Mouse (Mus musculus) left cerebral cortex, adult 2 months (tissue): ENCODE results near the gene Bco2. TPM values are rescaled to one million over a fixed set of nuclear protein-coding genes. Genes with fewer than 3 reads are reported as not detected.

Experiments
- DNase-seq, 2 experiments: peaks; one replicate each; pipeline ENCODE4 v3.0.0; 2021 to 2022; ENCODE audit warnings: low spot score in 2 of 2, mixed read lengths in 1 of 2; ENCODE audit errors: extremely low spot score in 1 of 2
- H3K27ac ChIP-seq: fragments of 200-600 bp; 2 replicates; pipeline ENCODE4 v1.8.1; 2022
- H3K4me3 ChIP-seq: fragments of 200-600 bp; 2 replicates; pipeline ENCODE4 v1.8.1; 2022
- CTCF ChIP-seq: fragments of 200-600 bp; IDR thresholded peaks from 2 replicates; pipeline ENCODE4 v1.8.1; 2022; ENCODE audit warnings: antibody characterized with exemption, mild to moderate bottlenecking, moderate library complexity
- intact Hi-C: fragments of 180-260 bp; cut with DNase I; formaldehyde crosslinking; loops from one replicate; pipeline ENCODE4 v1.15.1; 2025
- total RNA-seq, 2 experiments: library from RNA; stranded (reverse); gene quantifications; 2 replicates each; pipeline ENCODE4 v1.2.3; 2021

Gene Bco2
- total RNA-seq, 2 experiments from 2014 or later, result 3.0 to 3.6 TPM

DNA sequence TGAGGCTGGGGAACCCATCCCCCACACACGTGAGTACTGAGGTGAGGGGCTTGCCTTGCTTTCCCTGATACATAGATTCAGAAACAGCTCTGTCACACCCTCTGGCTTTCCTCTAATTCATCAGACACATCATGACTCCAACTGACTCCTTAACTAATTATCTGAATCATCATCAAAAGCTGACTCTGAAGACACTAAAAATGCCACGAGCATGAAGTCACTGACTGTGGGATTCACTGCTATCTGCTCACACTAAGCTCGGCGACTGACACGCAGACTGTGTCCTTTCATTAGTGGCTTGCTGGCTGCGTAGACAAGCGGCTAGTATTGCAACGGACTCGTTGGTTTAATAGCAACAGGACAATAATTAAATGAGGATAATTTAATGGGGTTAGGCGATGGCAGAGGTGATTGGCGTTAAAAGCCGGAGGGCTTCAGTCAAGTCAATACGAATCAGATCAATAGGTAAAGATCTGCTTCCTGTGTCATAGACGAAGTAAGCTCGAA, 54.5 kb downstream of the Bco2 start:
- no peak for TF ChIP-seq CTCF
- intact Hi-C loops, result no loop called here
- DNase-seq, result no peak
- Histone ChIP-seq H3K27ac (no peak overlapping the region), H3K4me3 (no peak overlapping the region)

DNA sequence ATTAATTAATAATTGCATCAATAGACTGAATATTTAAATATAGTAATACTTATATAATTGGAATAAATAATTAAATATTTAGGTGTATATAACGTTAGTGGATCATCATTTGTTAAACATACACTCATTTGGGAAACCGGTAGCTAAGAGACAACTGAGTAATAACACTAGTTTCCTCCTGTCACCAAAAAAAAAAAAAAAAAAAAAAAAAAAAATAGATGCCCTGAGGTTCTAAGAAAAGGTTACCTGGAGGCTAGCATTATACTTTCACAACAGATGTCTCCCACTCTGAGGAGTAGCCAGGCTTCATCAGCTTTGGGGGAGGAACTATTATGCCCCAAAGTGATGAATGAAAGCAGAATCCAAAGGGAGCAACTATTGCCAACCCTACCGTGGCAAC, 55.2 kb downstream of the Bco2 start:
- Histone ChIP-seq H3K27ac (no peak overlapping the region), H3K4me3 (no peak overlapping the region)
- TF ChIP-seq CTCF, result no peak
- no peak for DNase-seq
- intact Hi-C loops, result no loop called here

DNA sequence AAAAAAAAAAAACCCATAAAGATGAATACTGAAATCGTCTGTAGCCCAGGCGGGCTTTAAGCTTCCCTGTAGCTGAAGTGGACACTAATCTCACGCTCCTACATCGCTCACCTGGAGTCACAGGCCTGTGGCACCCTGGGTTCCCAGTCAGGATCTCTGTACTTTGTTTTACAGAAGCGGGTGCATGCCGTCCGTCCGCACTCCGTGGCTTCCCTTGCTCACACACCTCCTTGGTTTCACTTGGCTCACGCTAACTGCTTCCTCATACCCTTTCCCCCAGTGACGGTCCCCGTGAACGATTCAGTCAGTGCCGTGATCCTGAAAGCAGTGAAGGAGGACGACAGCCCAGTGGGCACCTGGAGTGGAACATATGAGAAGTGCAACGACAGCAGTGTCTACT, 56.2 kb downstream of the Bco2 start:
- no peak overlapping the region for H3K27ac ChIP-seq
- DNase-seq, result no peak
- TF ChIP-seq CTCF, result no peak
- no peak overlapping the region for H3K4me3 ChIP-seq
- intact Hi-C loops, result no loop called here

DNA sequence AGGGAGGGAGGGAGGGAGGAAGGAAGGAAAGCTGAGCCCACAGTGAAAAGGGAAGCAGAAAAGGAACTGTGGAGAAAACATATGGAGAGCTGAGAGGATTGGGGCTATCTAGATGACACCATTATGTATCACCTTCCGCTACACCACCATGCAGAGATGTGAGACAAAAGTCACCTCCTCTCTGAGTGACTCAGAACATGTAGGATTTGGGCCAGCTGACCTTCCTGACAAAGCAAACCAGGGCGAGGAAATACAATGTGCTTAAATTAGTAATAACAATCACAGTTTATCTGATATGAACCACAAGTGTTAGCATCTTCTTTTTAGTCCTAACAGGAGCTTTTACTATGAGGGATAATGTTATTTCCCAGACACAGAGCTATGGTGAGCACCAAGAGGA, 57.4 kb downstream of the Bco2 start:
- intact Hi-C loops, result no loop called here
- Histone ChIP-seq H3K4me3 (no peak overlapping the region), H3K27ac (no peak overlapping the region)
- no peak for TF ChIP-seq CTCF
- no peak for DNase-seq

DNA sequence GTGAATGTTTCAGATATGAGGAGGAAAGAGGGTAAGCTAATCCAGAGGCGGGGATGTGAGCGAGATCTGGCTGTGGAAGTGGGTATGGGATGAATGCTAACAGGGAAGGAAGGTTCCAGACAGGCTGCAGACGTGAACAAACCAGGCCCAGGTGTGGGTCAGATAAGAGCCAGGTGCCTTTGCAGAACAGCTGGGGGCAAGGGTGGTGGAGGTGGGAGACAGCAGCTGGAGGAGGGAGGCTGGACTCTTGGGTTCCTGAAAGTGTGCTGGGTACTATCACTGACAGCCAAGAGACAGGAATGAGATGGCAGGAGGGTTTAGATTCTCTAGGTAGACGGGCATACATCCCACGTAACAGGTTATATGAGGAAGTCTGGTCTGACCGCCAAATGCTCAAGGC, 57.9 kb downstream of the Bco2 start:
- TF ChIP-seq CTCF, result no peak
- no peak overlapping the region for H3K4me3 ChIP-seq
- intact Hi-C loops, result no loop called here
- no peak overlapping the region for H3K27ac ChIP-seq
- DNase-seq, result no peak

- Histone ChIP-seq H3K27ac (no peak overlapping the region), H3K4me3 (no peak overlapping the region)
- DNase-seq, result no peak
- intact Hi-C loops, result no loop called here
- TF ChIP-seq CTCF, result no peak
Measured at GRCm38 (mm10) chr9:50496546-50496945, 58.4 kb downstream of the Bco2 start.

- H3K27ac ChIP-seq, result no peak overlapping the region
- no peak for TF ChIP-seq CTCF
- intact Hi-C loops, result no loop called here
Measured at GRCm38 (mm10) chr9:50496151-50496505, 58.9 kb downstream of the Bco2 start.

GRCm38 (mm10) chr9:50495405-50496150, 59.4 kb downstream of the Bco2 start:
- DNase-seq, result no peak
- Histone ChIP-seq H3K4me3 (no peak overlapping the region), H3K27ac (no peak overlapping the region)
- TF ChIP-seq CTCF, result no peak
- intact Hi-C loops, result no loop called here

More at GRCm38 (mm10) chr9:50496151-50496505, 58.9 kb downstream of the Bco2 start:
- no peak for DNase-seq
- H3K4me3 ChIP-seq, result no peak overlapping the region

GRCm38 (mm10) chr9:50494311-50494710, 60.7 kb downstream of the Bco2 start, which contains the start of gene Plet1:
Gene Plet1, plus strand, starts transcription at chr9:50494525.
- H3K27ac ChIP-seq, result no peak within 1 kb of the TSS
- H3K4me3 ChIP-seq, result no peak within 1 kb of the TSS
- DNase-seq, result no peak
- TF ChIP-seq CTCF, result no peak
- intact Hi-C loops, result no loop called here

DNA sequence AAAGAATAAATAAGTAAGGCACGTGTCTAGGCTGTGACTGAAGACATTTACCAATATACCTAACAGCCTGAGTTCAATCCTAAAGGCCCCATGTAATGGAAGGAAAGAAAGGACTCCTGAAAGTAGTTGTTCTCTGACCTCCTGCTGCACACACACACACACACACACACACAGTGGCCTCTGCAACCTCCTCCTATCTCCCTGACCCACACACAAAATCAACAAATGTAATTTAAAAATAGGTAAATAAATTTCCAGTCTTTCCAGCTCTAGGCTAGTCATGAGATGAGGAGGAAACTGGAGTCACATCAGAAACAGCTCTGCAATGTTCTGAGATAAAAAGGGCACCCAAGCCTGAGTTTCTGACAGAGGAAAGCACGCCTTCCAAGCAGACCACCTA, 61.2 kb downstream of the Bco2 start:
- intact Hi-C loops, result no loop called here
- no peak for DNase-seq
- no peak for TF ChIP-seq CTCF
- Histone ChIP-seq H3K27ac (no peak overlapping the region), H3K4me3 (no peak overlapping the region)

GRCm38 (mm10) chr9:50491531-50492045, 63.4 kb downstream of the Bco2 start:
- H3K27ac ChIP-seq, result no peak overlapping the region
- H3K4me3 ChIP-seq, result no peak overlapping the region
- intact Hi-C loops, result no loop called here
- no peak for TF ChIP-seq CTCF
- DNase-seq, result no peak

GRCm38 (mm10) chr9:50490836-50491235, 64.1 kb downstream of the Bco2 start:
- no peak overlapping the region for H3K4me3 ChIP-seq
- no peak overlapping the region for H3K27ac ChIP-seq
- no peak for DNase-seq
- no peak for TF ChIP-seq CTCF
- intact Hi-C loops, result no loop called here

- DNase-seq, result no peak
- intact Hi-C loops, result no loop called here
Measured at GRCm38 (mm10) chr9:50485521-50485920, 69.5 kb downstream of the Bco2 start.

More at GRCm38 (mm10) chr9:50485521-50485920, 69.5 kb downstream of the Bco2 start:
- Histone ChIP-seq H3K27ac (no peak overlapping the region), H3K4me3 (no peak overlapping the region)
- no peak for TF ChIP-seq CTCF

Other genes starting within 250 kb of the Bco2 start
- 100 to 1,000 TPM; 337 to 355 TPM for gene Rpl10-ps3, start 210.2 kb downstream of the Bco2 start, total RNA-seq
- not detected for gene Plet1, start 60.7 kb downstream of the Bco2 start, total RNA-seq
- gene Pts, start 26.5 kb downstream of the Bco2 start, total RNA-seq, result 10 to 100 TPM; 28.6 to 31.6 TPM
- gene Il18, start 354 bp downstream of the Bco2 start, total RNA-seq, result 10 to 100 TPM; 22.6 to 23.8 TPM
- gene Tex12, start 6.1 kb upstream of the Bco2 start, total RNA-seq, result not detected
- gene Sdhd, start 48.6 kb upstream of the Bco2 start, total RNA-seq, result 100 to 1,000 TPM in 1 of 2 experiments, 10 to 100 TPM in 1; 97.9 to 114 TPM
- gene Timm8b, start 48.7 kb upstream of the Bco2 start, total RNA-seq, result 100 to 1,000 TPM; 216 to 226 TPM
- 1 to 10 TPM; 2.0 to 3.8 TPM for gene Pih1d2, start 62.1 kb upstream of the Bco2 start, total RNA-seq
- 10 to 100 TPM; 21.3 to 22.1 TPM for gene Nkapd1, start 62.3 kb upstream of the Bco2 start, total RNA-seq
- gene Dlat, start 104.6 kb upstream of the Bco2 start, total RNA-seq, result 100 to 1,000 TPM; 110 to 119 TPM
- 10 to 100 TPM; 79.4 to 80.7 TPM for gene Dixdc1, start 184.3 kb upstream of the Bco2 start, total RNA-seq
- gene 2310030G06Rik, start 191.4 kb upstream of the Bco2 start, total RNA-seq, result 1 to 10 TPM; 2.8 to 3.2 TPM
- gene Cryab, start 196.1 kb upstream of the Bco2 start, total RNA-seq, result 100 to 1,000 TPM; 118 to 125 TPM
- 1 to 10 TPM; 1.4 to 1.5 TPM for gene Hspb2, start 197.2 kb upstream of the Bco2 start, total RNA-seq
- 1 to 10 TPM; 4.6 to 4.8 TPM for gene Fdxacb1, start 213.1 kb upstream of the Bco2 start, total RNA-seq
- gene Alg9, start 219.8 kb upstream of the Bco2 start, total RNA-seq, result 10 to 100 TPM; 25.4 to 26.7 TPM
- 10 to 100 TPM; 34.7 to 38.3 TPM for gene 1110032A03Rik, start 220.3 kb upstream of the Bco2 start, total RNA-seq